Mouse (Mus musculus): ENCODE data around the gene Polg2. TPM values are rescaled to one million over a fixed set of nuclear protein-coding genes. Genes with fewer than 3 reads are reported as not detected.
A peak's percentile ranks its signal among the peaks of the same experiment; 100 is the strongest.
"Not testable (repeated sequence)": the region's sequence is repeated elsewhere in the genome, so short reads cannot be mapped to it uniquely, and the experiment has no call there.

Gene Polg2
- total RNA-seq, 2 experiments from 2014 or later, result 3.0 TPM

DNA sequence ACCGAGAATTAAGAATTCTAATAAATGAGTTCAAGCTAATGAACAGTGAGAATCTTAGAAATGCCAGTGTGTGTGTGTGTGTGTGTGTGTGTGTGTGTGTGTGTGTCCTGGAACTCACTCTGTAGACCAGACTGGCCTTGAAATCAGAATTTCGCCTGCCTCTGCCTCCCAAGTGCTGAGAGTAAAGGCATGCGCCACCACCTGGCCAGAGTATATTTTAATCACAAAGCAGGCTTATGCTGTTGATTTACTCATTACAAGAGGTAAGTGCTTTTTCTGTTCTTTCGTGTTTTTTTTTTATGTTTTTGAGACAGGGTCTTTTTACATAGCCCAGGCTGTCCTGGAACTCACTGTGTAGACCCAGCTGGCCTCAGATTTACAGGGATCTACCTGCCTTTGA lies 14.5 kb upstream of the Polg2 start:
- DNase-seq (ENCODE audit: low spot score in 2 of 2), result no peak

DNA sequence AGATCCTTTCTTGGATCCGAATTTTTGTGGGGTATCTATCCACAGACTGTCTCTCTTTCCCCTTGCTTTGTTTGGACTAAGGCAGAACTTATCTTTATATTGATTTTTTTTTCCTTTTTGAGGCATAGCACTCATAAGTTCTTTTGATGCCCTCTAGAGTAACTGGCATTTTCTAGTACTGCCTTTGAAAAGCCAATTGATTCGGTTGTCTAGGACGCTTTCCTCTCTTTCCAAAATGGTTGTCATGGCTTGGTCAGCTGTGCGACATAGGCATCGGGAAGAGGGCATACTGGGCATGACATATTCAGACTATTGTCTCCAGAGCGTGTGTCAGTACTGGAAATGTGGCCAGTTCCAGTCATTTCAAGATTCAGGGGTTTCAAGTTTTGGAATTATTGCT lies 10.3 kb upstream of the Polg2 start:
- no peak for DNase-seq (ENCODE audit: low spot score in 2 of 2)

DNA sequence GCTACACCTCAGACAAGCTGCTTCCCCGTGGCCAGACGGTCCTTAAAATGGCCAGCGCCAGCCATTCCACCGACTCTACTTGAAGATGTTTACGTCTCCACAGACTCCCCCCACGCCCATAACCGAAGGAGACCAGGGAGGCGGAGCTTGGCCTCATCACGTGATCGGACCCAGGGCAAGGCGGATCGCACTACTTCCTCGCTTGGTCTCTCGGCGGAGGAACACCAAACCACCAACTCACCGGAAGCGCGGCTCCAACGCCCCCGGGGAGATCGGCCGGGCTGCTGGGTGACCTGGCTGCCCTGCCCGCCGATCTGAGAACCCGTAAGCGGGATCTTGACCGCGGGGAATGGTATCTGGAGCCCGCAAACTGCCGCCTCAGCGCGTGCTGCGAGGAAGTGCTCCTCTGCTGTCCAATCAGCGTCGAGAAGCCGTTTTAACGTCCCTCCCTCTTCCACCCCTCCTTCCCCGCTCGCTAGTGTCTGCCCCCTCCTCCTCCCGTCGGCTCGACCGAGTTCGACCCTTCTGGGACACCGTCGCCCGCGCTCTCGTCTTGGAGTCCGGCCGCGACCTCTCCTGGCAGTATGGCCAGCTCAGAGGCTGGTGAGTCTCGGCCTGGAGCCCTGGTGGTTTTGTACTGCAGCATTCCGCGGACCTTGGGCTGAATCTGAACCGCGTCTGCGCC lies 9.6 kb upstream of the Polg2 start, which contains the start of the genes Ddx5 and Cep95:
Gene Ddx5, minus strand, starts transcription at position 411 of the 685 bp plus-strand sequence.
Gene Cep95, plus strand, starts transcription at position 478 of the 685 bp plus-strand sequence.
- DNase-seq (ENCODE audit: low spot score in 2 of 2), result peak; percentile 90 to 95

DNA sequence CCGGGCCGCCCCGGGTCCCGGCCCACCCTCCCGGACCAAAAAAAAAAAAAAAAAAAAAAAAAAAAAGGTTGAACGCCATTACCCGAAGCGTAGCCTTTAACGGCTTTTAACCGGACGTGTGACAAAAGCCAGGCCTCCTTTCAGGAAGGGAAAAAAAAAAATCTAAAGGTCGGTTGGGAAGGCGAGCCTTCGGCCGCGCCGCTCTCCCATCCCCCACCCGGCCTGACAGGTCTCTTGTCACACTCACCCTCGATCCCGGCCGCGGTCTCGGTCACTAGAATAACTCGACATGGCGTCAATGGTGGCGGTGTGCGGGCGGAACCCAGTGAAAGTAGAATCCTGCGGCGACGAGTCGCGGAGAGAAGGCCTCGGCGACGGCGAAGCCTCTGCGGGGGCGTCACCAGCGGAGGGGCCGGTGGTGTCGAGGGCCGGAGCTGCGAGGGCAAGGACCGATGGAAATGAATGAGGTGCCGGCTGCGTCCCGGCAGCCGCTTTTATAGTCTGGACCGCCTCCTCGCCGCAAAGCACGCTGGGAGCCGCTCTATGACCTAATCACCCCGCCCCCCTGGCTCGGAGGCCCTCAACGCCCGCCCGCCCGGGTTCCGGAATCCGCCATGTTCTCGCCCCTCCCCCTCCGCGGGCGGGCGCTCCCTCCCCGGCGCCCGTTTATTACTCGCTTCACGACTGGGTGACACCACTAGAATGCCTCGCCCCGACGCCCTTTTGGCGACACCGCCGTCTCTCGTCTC lies 8.9 kb upstream of the Polg2 start:
- peak; percentile 98 for DNase-seq (ENCODE audit: low spot score in 2 of 2)

DNA sequence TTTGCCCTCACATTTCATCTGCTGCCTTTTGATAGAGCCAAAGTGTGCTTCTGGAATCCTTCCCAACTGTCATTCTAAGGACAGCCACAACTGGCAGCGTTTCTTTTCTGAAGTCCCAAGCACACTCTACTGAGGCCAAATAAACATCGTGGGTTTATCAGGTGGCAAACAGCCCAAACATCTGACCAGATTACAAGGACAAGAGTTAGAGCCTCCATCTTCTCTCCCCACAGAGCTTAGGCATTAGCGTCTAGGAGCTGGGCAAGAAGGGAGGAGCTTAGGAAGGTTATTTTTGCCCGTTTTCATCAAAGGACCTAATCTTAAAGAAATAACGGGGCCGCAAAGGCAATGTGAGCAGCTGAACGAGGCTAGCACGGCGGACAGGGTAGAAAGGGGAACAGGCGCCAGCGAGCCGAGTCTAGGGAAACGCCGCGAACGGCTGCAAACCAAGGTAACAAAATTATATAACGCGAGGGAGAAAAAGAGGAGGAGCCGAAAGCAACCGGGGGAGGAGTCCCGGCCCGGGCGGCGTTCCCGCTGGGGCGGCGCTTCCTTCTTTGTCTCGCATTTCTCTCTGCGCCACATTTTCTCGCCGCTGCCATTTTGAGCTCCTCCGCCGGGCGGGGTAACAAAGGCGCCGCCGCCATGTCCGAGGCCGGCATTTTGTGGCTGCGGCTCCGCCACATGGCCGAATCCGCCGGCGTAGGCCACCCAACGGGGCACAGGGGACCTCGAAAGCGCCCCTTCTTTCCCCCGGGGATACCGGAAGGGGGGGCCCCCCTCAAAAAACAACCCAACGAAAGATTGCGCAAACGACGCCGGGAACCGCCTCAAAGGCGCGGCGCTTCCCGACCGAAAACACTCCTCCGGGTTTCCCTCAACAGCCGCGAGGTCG lies 8.0 kb upstream of the Polg2 start:
- peak; percentile 87 to 88 for DNase-seq (ENCODE audit: low spot score in 2 of 2)

DNA sequence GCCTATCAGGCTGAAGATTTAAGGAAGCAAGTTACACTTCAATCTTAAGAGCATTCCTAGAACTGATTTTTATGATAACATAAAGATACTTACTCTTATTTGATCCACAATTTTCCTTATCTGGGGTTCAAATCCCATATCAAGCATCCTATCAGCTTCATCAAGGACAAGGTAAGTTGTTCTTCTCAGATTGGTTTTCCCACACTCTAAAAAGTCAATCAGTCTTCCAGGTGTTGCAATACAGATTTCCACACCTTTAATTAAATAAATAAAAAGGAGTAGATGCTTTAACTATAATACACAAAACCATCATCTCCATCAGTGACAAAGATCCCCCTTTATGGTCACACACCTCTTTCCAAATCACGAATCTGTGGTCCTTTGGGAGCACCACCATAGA lies 5.7 kb upstream of the Polg2 start:
- no peak for DNase-seq (ENCODE audit: low spot score in 2 of 2)

DNA sequence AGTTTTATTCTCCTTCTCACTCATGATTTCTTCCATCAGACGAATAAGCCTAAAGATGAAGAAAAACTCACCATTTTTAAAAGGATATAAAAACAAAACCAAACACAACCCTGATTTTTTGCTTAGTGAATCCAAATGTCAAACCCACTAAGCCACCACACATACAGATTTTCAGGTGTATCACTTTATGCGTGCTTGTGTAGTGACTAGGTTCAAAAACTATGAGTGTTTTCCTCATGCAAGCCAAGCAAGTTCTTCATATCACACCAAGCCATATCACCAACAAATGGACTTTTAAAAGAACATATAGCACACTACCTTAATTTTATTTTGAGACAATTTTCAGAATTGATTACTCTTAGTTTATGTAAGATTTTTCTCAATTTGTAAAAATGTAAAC lies 5.1 kb upstream of the Polg2 start:
- DNase-seq (ENCODE audit: low spot score in 2 of 2), result no peak

DNA sequence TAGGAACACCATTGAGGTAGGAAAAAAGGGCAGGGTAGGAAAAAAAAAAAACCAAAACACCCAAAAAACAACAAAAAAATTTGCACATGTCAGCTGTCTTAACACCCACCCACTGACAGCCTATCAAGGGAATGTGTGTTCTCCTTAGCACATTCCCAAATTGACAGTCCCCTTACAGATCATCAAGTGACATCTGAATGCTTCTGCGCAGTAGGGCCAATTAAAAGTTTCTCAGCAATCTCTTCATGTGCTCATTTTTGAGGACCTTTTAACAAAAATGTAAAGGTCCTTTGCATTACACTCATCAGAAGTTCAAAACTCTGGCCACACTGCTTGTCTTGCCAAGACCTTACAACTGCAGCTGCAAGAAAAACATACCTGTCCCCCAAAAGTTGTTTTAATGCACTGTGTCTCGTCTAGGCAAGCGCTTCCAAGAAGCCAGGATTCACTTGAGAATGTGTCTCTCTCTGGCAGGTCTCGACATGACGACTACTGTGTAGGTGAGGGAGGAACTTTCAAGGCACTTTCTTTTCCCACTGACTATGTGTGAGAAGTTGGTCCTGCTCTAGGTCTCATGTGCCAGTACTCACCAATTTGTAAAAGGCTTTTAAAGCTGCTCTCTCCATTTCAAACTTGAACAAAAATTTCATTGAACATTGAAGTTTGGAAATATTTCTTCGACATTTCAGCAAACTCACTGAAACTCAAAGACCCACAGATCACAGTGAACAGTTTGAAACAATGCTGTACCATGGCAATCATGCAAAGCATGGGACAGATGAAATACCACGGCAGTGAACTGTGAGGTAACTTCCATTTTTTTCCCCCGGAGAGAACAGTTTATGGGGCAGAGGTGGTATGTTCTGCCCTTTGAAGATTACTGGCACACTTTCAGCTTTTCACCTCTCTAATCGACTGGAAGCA lies 3.8 kb upstream of the Polg2 start:
- no peak for DNase-seq (ENCODE audit: low spot score in 2 of 2)

DNA sequence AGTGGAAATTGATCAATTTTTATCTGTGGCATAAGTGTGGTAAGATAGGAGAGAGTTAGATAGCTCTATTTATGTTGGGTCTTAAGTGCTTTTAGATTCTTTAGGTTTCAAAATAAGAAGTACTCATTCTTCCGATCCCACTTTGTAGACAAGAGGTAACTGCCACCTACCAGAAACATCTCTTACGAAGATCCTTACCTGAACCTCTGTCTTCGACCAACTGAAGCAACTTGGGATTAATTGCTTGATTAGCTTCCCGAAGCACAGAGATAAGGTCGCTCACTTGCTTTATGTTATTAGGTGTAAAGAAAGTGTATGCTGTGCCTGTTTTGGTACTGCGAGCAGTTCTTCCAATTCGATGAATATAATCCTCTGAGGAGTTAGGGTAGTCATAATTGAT lies 2.9 kb upstream of the Polg2 start:
- DNase-seq (ENCODE audit: low spot score in 2 of 2), result not testable (repeated sequence)

DNA sequence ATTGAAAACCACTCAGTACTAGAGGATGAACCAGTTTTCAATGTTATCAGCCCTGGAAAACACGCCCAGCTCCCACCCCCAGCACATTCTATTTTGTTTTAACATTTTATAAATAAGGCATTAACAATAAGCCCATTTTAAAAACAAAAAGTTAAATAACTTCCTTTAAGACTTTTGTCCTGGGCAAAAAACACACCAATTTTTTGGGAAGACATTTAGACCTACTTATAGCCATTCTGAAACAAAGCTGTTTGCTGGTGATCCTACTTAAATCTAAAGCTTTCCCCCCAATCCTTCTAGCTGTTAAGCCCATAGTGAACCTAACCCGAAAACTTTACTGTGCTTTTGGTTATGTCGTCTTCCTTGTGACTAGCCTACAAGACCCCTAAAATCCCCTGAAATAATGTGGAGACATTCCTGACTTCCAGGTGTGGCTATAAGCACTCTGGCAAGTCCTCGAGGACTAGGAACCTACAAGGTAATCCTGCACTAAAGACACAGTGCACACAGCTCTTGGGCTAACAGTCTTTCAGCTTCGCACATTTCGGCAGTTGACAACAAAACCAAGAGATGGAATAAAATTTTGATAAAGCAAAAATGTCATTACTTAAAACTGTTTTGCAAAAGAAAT lies 1.4 kb upstream of the Polg2 start:
- DNase-seq (ENCODE audit: low spot score in 2 of 2), result no peak

DNA sequence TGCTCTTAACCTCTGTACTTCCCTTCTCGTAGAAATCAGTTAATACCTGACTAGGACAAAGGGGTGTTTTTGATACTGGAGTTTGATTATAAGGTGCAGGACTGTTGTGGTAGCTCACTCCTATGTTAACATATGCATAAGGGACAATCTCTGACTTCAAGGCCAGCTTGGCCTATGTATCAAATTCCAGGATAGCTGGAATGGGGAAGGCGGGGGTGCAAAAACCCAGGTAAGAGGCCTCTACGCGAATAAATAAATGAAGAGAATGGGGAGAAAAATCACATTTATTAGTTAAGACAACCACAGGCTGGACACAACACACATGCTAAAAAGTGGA lies 720 bp upstream of the Polg2 start:
- DNase-seq (ENCODE audit: low spot score in 2 of 2), result no peak

DNA sequence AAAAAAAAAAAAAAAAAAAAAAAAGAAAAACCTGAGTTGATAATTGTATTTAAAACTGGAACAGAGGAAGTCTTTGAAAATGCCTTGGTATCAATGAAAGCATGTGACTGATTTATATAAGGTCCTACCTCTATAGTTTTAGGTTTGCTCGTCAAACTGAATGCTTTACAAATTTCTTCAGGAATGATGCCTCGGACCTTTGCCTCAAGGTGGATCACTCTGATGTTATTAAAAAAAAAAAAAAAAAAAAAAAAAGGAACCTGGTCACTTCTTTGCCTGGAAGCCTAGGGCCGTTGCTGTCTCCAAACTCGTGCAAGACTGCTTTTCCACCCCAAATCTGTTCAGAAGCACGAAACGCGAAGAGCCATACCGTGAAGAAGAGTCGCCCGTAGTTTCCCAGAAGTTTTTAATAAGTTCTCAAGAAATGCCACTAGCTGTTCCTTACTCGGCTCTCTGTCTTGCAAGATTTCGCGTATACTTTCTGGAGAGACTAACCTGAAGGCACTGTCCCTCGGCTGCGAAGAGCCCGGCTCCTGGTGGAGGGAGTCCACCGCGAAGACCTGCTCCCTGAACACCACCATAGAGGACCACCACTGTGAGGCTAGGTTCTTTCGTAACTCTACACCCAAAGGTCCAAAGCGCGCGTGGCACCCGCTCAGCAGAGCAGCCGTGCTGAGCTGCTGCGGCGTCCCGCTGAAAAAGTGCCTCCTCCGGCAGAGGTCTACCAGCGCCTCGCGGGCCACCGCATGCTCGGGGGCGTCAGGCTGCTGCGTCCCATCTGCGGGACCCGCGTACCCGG lies 549 bp downstream of the Polg2 start:
- DNase-seq (ENCODE audit: low spot score in 2 of 2), result no peak

DNA sequence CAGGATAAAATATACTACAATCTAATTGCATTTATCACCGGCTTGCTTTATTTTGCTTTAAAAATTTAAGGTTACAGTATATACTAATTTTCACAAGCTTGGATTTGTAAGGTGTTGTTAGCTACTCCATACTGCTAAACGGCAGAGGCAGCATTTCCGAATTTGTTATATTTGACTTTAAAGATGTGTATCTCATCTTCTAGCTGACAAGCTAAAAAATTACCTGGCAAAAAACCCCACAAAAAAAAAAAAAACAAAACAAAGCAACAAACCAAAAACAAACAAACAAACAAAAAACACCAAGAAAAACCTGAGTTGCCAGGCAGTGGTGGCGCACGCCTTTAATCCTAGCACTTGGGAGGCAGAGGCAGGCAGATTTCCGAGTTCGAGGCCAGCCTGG lies 1.2 kb downstream of the Polg2 start:
- no peak for DNase-seq (ENCODE audit: low spot score in 2 of 2)

DNA sequence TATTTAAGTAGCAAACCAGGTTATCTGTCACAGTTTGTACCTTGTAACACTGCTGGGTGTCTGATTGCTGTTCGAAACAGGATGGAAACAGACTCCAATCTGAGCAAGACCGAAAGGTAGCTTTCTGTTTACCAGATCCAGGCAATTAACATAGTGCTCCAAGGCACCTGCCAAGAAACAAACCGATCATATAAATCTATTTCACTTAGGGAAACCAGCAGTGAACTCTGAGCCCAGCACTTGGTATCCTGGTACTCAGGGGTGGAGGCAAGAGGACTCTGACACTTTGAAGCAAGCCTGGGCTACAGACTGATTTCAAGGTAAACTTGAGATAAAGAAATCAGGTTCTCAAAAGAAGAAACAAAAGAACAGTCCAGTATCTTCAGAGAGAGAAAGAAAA lies 1.9 kb downstream of the Polg2 start:
- DNase-seq (ENCODE audit: low spot score in 2 of 2), result no peak

DNA sequence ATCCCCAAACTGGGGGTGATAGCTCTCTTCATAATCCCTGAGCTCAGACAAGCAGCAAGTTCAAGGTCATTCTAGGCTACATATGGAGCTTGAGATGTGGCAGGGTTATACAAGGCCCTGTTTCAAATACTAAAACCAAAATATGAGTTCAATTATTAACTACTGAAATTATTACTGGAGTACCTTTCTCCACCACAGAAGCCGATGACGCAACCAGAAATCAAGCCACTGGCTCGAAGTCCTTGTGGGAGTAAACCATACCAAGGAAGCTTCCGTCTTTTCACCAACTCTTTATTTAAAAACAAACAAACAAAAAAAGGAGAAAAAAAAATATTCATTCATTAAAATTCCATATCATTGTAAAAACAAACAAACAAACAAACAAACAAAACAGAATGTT lies 2.4 kb downstream of the Polg2 start:
- no peak for DNase-seq (ENCODE audit: low spot score in 2 of 2)

DNA sequence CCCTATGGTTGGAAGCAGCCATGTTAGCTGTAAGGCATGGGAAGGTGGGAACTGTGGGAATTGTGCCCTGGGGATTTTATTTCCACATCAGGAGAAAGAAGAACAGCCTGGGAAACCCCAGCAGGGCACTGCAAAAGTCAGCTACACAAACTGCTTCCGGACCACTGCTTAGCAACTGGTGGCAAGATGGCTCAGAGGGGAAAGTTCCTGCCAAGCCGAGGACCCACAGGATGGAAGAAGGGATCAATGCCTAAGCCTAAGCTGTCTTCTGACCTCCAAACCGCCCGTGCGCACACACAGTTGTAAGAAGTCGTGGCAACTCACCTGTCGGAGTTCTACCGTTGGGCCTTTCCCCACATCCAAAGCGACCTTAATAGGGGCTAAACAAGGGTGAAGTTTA lies 6.3 kb downstream of the Polg2 start:
- no peak for DNase-seq (ENCODE audit: low spot score in 2 of 2)

DNA sequence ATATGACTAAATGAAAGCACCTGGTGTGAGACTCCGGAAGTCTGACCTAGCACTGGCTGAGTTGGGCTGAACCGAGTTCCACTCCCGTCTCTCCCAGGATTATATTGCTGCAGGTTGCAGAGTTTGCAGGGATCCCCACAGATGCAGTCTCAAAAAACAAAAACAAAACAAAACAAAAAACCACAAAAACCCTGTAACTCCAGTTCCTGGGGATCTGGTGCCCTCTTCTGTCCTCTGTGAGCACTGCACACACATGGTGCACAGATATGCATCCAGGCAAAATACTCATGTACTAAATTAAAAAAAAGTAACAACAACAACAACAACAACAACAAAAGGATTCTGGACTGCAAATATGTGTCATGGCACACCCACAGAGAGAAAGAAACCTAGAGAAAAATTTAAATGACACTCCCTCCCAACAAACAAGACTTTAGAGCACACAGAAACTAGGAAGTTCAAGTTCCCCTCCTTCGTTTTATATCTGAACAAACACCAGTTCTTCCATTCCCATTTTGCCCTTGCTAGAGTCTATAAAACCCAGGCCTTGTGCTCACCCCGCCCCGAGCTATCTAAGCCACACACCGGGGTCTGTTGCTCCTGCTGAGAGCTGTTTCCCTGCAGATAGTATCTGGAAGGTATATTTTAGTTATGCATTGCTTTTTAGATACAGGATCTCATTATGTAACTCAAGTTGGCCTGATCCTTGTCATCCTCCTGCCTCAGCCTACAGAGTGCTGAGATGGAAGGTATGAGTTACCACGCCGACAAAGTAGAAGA lies 9.0 kb downstream of the Polg2 start:
- DNase-seq (ENCODE audit: low spot score in 2 of 2), result no peak

DNA sequence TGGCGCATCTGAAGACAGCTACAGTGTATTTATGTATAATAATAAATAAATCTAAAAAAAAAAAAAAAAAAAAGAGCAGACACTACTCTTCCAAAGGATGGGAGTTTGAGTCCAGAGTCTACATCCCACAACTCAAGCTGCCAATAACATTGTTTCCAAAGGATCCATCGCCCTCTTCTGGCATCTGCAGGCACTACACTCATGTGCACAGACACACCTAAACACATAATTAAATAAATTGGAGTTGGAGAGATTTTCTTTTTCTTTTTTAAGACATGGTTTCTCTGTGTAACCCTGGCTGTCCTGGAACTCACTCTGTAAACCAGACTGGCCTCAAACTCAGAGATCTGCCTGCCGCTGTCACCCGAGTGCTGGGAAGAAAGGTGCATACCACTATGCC lies 11.8 kb downstream of the Polg2 start:
- DNase-seq (ENCODE audit: low spot score in 2 of 2), result no peak
